Mouse (Mus musculus): Measurements from ENCODE around the gene Chpt1.
"Not testable (repeated sequence)": the region's sequence is repeated elsewhere in the genome, so short reads cannot be mapped to it uniquely, and the experiment has no call there.

The Chpt1 gene

GRCm38 (mm10) chr10:88494959-88495587, 8.8 kb downstream of the Chpt1 start:
- no peak for DNase-seq

- DNase-seq: no peak
Observed at GRCm38 (mm10) chr10:88492658-88493057, 11.2 kb downstream of the Chpt1 start.

- no peak for DNase-seq
Observed at GRCm38 (mm10) chr10:88491632-88492031, 12.2 kb downstream of the Chpt1 start.

GRCm38 (mm10) chr10:88488629-88489028, 15.2 kb downstream of the Chpt1 start:
- DNase-seq: no peak

GRCm38 (mm10) chr10:88482866-88483265, 21.0 kb downstream of the Chpt1 start:
- not testable (repeated sequence) for DNase-seq

- DNase-seq: no peak
Observed at GRCm38 (mm10) chr10:88460122-88460820, 43.6 kb downstream of the Chpt1 start.

- no peak for DNase-seq
Observed at GRCm38 (mm10) chr10:88459502-88459992, 44.3 kb downstream of the Chpt1 start, which contains the start of gene Sycp3. Gene Sycp3, plus strand, starts transcription at chr10:88459569.

GRCm38 (mm10) chr10:88457816-88458215, 46.1 kb downstream of the Chpt1 start:
- DNase-seq: no peak

- no peak for DNase-seq
Observed at GRCm38 (mm10) chr10:88451990-88452389, 51.9 kb downstream of the Chpt1 start.

GRCm38 (mm10) chr10:88451221-88451620, 52.7 kb downstream of the Chpt1 start:
- DNase-seq: no peak

- DNase-seq: no peak
Observed at GRCm38 (mm10) chr10:88441224-88441623, 62.6 kb downstream of the Chpt1 start.

- no peak for DNase-seq
Observed at GRCm38 (mm10) chr10:88427998-88428397, 75.9 kb downstream of the Chpt1 start.

GRCm38 (mm10) chr10:88426896-88427295, 77.0 kb downstream of the Chpt1 start:
- no peak for DNase-seq

- DNase-seq: peak; percentile 59
Observed at GRCm38 (mm10) chr10:88426158-88426816, 77.6 kb downstream of the Chpt1 start.

GRCm38 (mm10) chr10:88420655-88421435, 83.0 kb downstream of the Chpt1 start:
- DNase-seq: no peak

GRCm38 (mm10) chr10:88420141-88420541, 83.7 kb downstream of the Chpt1 start:
- no peak for DNase-seq

GRCm38 (mm10) chr10:88417686-88418085, 86.2 kb downstream of the Chpt1 start:
- DNase-seq: no peak

GRCm38 (mm10) chr10:88412290-88412995, 91.4 kb downstream of the Chpt1 start:
- no peak for DNase-seq

GRCm38 (mm10) chr10:88409751-88410150, 94.1 kb downstream of the Chpt1 start:
- DNase-seq: no peak

- no peak for DNase-seq
Observed at GRCm38 (mm10) chr10:88407875-88408631, 95.8 kb downstream of the Chpt1 start.

GRCm38 (mm10) chr10:88405812-88406211, 98.1 kb downstream of the Chpt1 start:
- no peak for DNase-seq

GRCm38 (mm10) chr10:88404220-88404619, 99.7 kb downstream of the Chpt1 start:
- DNase-seq: no peak
